Mouse (Mus musculus): ENCODE measurements at regions not wholly inside any gene's neighbourhood (a gene's known extent, or its start where the extent isn't known, plus 50 kb on each side); places are given as distances from the start of the nearest gene placed in this dataset.
"Not testable (repeated sequence)": the region's sequence is repeated elsewhere in the genome, so short reads cannot be mapped to it uniquely, and the experiment has no call there.

- no peaks in the 10 kb centered on the region for H3K27me3 ChIP-seq (ENCODE audit: control insufficient read depth, insufficient read depth, low read length)
- no peak for TF ChIP-seq CTCF (IDR thresholded peaks at IDR 0.05; ENCODE audit: extremely low read depth, insufficient read depth, insufficient read length, insufficient replicate concordance)
- no peak for TF ChIP-seq POLR2A (IDR thresholded peaks at IDR 0.05; ENCODE audit: low read depth, low read length)
- 94% methylated on average over 12 of the region's 12 CpGs for WGBS
- H3K27ac ChIP-seq (ENCODE audit: insufficient read depth, low read length), result no peak overlapping the region
- H3K4me3 ChIP-seq (ENCODE audit: extremely low read depth, insufficient read depth, insufficient read length), result no peak overlapping the region
- no peak for DNase-seq (ENCODE audit: low read depth in 1 of 2, low spot score in 2 of 2)
- no peaks in the 10 kb centered on the region for H3K36me3 ChIP-seq (ENCODE audit: control insufficient read depth, insufficient read depth, low read length)
- no peaks in the 10 kb centered on the region for H3K4me1 ChIP-seq (ENCODE audit: control insufficient read depth, insufficient read depth, insufficient read length)
Observed at GRCm38 (mm10) chr10:118927316-118927715, 57.3 kb upstream of the Dyrk2 start.

GRCm38 (mm10) chr10:118923473-118924185, 53.6 kb upstream of the Dyrk2 start:
- DNase-seq (ENCODE audit: low read depth in 1 of 2, low spot score in 2 of 2), result no peak
- TF ChIP-seq CTCF (IDR thresholded peaks at IDR 0.05; ENCODE audit: extremely low read depth, insufficient read depth, insufficient read length, insufficient replicate concordance), result no peak
- TF ChIP-seq POLR2A (IDR thresholded peaks at IDR 0.05; ENCODE audit: low read depth, low read length), result no peak
- Histone ChIP-seq H3K27me3 (ENCODE audit: control insufficient read depth, insufficient read depth, low read length) (no peaks in the 10 kb centered on the region), H3K4me1 (ENCODE audit: control insufficient read depth, insufficient read depth, insufficient read length) (no peaks in the 10 kb centered on the region), H3K4me3 (ENCODE audit: extremely low read depth, insufficient read depth, insufficient read length) (no peak overlapping the region), H3K27ac (ENCODE audit: insufficient read depth, low read length) (no peak overlapping the region), H3K36me3 (ENCODE audit: control insufficient read depth, insufficient read depth, low read length) (no peaks in the 10 kb centered on the region)
- 85% methylated on average over 15 of the region's 15 CpGs for WGBS

GRCm38 (mm10) chr10:118922120-118922519, 52.1 kb upstream of the Dyrk2 start:
- not testable (repeated sequence) for H3K36me3 ChIP-seq (ENCODE audit: control insufficient read depth, insufficient read depth, low read length); H3K27ac ChIP-seq (ENCODE audit: insufficient read depth, low read length); DNase-seq (ENCODE audit: low read depth in 1 of 2, low spot score in 2 of 2); H3K4me3 ChIP-seq (ENCODE audit: extremely low read depth, insufficient read depth, insufficient read length); H3K27me3 ChIP-seq (ENCODE audit: control insufficient read depth, insufficient read depth, low read length); H3K4me1 ChIP-seq (ENCODE audit: control insufficient read depth, insufficient read depth, insufficient read length)
